Mouse (Mus musculus) kidney, adult 2 months (tissue): Measurements from ENCODE around the gene Srxn1. TPM values are rescaled to one million over a fixed set of nuclear protein-coding genes. Genes with fewer than 3 reads are reported as not detected.

Source experiments
- DNase-seq: peaks from one replicate; pipeline ENCODE4 v3.0.0; 2021
- H3K27ac ChIP-seq: fragments of 200-500 bp; 2 replicates; pipeline ENCODE4 v1.5.1; 2012; ENCODE audit warnings: low read depth, low read length, control low read depth, inconsistent platforms; ENCODE audit not compliant: insufficient read depth
- H3K27me3 ChIP-seq: fragments of 200-500 bp; replicated peaks from 2 replicates; pipeline ENCODE4 v1.6.1; 2012; ENCODE audit warnings: mild to moderate bottlenecking, moderate library complexity, low read length, inconsistent platforms; ENCODE audit not compliant: control insufficient read depth, insufficient read depth
- H3K36me3 ChIP-seq: fragments of 200-500 bp; 2 replicates; pipeline ENCODE4 v1.6.1; 2012; ENCODE audit warnings: mild to moderate bottlenecking, moderate library complexity, low read length, inconsistent platforms; ENCODE audit not compliant: control insufficient read depth, insufficient read depth
- H3K4me1 ChIP-seq: fragments of 200-500 bp; 2 replicates; pipeline ENCODE4 v1.6.1; 2011; ENCODE audit warnings: low read length; ENCODE audit not compliant: control insufficient read depth, insufficient read depth
- H3K4me3 ChIP-seq: fragments of 200-500 bp; 2 replicates; pipeline ENCODE4 v1.5.1; 2011; ENCODE audit warnings: mild to moderate bottlenecking, low read depth, low read length, control low read depth; ENCODE audit not compliant: insufficient read depth
- CTCF ChIP-seq: fragments of 200-500 bp; conservative IDR thresholded peaks from 2 replicates; pipeline ENCODE4 v1.5.1; 2011; ENCODE audit warnings: low read depth, mild to moderate bottlenecking, control low read depth, low read length, moderate library complexity, mixed read lengths; ENCODE audit not compliant: insufficient read depth, insufficient read length
- POLR2A ChIP-seq: fragments of 200-500 bp; IDR thresholded peaks from one replicate; pipeline ENCODE4 v1.6.1; 2011; ENCODE audit warnings: low read depth, low read length, control low read depth
- WGBS: fragments of 180-500 bp; shearing (Covaris S2); methylation state at CpG from one replicate; pipeline ENCODE4 v1.1.7; 2018; 5-methylcytosine and 5-hydroxymethylcytosine counted together
- polyA plus RNA-seq: library from polyadenylated mRNA; depleted of rRNA; stranded (reverse); fragments of >200 nt; gene quantifications from 2 replicates; pipeline ENCODE4 v1.2.3, GENCODE M21; 2012

Gene Srxn1
- polyA plus RNA-seq, 1 experiment, result 113 TPM

DNA sequence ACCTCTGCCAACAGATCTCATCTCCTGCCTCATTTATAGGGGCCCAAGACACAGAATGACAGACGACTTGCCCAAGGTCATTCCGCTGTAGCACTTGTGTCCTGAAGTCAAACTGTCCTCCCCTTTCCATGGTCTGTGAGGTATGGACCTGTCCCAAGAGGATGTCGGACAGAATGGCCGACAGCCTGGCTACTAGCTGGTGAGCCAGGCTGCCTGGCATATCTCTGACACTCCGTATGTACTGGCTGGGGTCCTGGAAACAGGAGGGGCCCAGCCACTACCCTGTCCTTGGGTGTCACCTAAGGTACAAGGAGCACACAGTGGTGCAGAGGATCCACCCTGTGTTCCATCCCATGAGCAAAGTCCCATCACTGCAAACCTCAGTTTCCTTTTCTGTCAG is 14.8 kb upstream of the Srxn1 start:
- no peaks in the 10 kb centered on the region; the same call in 1 of the 2 replicates for H3K27me3 ChIP-seq

DNA sequence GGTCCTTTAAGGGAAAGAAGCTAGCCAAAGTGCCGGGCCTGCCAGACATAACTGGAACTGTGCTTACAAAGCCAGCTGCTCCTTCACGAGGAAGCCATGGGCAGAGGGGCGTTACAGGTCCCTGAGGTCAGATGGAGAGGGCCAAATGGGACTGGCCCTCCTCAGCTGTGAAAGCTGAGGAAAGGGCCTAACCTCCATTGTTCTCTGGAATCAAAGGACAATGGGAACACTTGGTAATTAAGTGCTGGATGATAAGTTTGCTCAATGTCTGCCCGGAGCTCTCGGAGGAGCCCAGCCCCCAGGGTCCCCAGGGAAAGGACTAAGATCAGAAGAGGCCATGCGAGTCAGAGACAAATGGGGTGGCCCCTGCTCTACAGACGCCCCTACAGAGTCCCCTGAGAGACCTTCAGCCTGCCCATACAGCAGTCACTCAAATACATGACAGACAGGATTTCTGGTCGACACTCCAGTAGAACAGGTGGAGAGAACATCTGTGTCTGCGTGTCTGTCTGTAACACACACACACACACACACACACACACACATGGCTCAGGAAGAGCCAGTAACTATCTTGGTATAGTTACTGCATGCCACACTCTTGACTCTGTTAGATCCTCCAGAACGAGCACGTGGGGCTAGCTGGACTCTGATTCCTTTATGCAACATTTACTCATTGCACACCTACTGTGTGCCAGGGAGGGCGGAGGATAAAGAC is 13.8 kb upstream of the Srxn1 start:
- no peaks in the 10 kb centered on the region for H3K36me3 ChIP-seq
- H3K4me3 ChIP-seq, result no peak overlapping the region
- no peaks in the 10 kb centered on the region; the same call in 1 of the 2 replicates for H3K27me3 ChIP-seq
- no peaks in the 10 kb centered on the region for H3K4me1 ChIP-seq
- TF ChIP-seq CTCF, result no peak
- no peak for TF ChIP-seq POLR2A
- 32% methylated on average over 12 of the region's 12 CpGs for WGBS
- DNase-seq, result no peak
- no peak overlapping the region for H3K27ac ChIP-seq

More for the DNA sequence above, 14.8 kb upstream of the Srxn1 start:
- H3K36me3 ChIP-seq, result no peaks in the 10 kb centered on the region
- no peaks in the 10 kb centered on the region for H3K4me1 ChIP-seq
- H3K27ac ChIP-seq, result no peak overlapping the region
- TF ChIP-seq POLR2A (no peak), CTCF (no peak)
- no peak overlapping the region for H3K4me3 ChIP-seq
- WGBS, result 79% methylated on average over 5 of the region's 5 CpGs
- DNase-seq, result no peak

DNA sequence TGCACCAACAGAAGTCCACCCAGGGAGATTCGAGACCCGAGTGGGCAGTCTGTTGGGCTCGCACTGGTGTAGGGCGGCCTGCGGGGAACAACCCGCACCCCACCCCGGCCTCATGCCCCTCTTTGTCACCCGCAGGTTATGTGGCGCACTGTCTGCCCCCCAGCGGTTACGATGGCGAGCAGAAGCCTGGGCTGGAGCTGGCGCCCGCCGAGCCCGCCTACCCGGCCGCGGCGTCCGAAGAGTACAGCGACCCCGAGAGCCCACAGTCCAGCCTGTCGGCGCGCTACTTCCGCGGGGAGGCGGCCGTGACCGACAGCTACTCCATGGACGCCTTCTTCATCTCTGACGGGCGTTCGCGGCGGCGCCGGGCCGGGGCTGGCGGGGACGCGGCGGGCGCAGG is 12.4 kb upstream of the Srxn1 start:
- no peak overlapping the region for H3K4me3 ChIP-seq
- TF ChIP-seq POLR2A, result no peak
- TF ChIP-seq CTCF, result no peak
- H3K4me1 ChIP-seq, result no peaks in the 10 kb centered on the region
- H3K27ac ChIP-seq, result no peak overlapping the region
- no peaks in the 10 kb centered on the region for H3K36me3 ChIP-seq
- WGBS, result 3% methylated on average over 41 of the region's 45 CpGs
- no peak for DNase-seq
- H3K27me3 ChIP-seq, result no peaks in the 10 kb centered on the region; the same call in 1 of the 2 replicates

DNA sequence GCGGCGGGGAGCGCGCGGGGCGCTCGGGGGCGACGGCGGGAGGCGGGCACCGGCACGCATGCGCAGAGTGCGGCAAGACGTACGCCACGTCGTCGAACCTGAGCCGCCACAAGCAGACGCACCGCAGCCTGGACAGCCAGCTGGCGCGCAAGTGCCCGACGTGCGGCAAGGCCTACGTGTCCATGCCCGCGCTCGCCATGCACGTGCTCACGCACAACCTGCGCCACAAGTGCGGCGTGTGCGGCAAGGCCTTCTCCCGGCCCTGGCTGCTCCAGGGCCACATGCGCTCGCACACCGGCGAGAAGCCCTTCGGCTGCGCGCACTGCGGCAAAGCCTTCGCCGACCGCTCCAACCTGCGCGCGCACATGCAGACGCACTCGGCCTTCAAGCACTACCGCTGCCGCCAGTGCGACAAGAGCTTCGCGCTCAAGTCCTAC is 11.9 kb upstream of the Srxn1 start:
- no peak for DNase-seq
- no peaks in the 10 kb centered on the region; the same call in 1 of the 2 replicates for H3K27me3 ChIP-seq
- WGBS, result 2% methylated on average over 52 of the region's 60 CpGs

DNA sequence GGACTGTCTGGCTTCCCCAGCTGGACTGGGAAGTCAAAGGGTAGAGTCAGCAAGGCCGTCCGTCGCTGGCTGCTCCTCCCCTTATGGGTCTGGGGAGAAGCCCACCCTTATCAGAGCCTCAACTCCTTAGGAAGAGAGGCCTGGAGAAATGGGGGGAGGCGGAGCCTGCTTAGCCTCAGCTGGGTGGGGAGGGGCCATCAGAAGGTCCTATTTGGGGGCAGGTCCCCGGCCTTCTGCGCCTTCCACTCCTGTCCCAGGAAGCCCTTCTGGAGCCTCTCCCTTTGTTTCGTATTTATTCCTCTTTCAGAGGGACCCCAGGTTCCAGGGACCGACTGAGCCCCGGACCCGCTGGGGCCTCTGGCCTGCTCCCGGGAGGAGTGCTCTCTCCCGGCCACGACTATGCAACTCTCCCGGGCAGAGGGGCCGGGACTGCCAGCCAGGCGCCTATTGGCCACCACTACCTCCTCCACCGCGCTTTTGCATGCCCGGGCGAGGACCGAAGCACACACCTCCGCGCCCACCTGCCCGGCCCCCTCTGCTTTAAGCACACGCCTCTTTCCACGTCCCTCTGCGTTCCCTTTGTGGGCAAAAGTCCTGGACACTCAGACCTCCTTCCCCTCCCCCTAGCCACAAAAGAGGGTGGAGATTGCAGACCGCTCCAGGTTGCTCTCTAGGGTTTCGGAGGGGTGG is 10.3 kb upstream of the Srxn1 start:
- H3K4me1 ChIP-seq, result no peaks in the 10 kb centered on the region
- DNase-seq, result no peak
- H3K27ac ChIP-seq, result no peak overlapping the region
- no peak overlapping the region for H3K4me3 ChIP-seq
- TF ChIP-seq CTCF (no peak), POLR2A (no peak)
- H3K27me3 ChIP-seq, result no peaks in the 10 kb centered on the region; the same call in 1 of the 2 replicates
- 15% methylated on average over 29 of the region's 29 CpGs for WGBS
- no peaks in the 10 kb centered on the region for H3K36me3 ChIP-seq

More for the DNA sequence above, 11.9 kb upstream of the Srxn1 start:
- Histone ChIP-seq H3K4me1 (no peaks in the 10 kb centered on the region), H3K27ac (no peak overlapping the region), H3K4me3 (peak overlapping the region; percentile 45; the same call in 1 of the 2 replicates), H3K36me3 (no peaks in the 10 kb centered on the region)
- TF ChIP-seq CTCF (no peak), POLR2A (no peak)

DNA sequence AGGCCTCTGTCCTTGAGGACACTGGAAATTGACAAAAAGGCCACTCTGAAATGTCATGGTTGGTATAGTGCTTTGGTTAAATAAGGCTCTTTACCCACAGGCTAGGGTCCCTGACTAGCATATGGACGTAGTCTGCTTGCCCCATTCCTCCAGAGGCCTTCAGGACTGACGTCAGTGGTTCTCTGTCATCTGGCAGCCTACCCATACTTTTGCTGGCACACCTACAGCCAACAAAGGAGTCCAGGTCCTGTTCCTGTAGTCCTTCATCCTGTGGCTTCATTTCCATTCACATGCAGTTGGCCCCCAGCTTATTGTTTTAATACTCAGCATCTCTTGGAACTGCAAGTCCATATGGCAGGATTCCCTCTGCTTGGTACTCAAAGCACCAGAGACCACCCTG is 8.4 kb upstream of the Srxn1 start:
- H3K27ac ChIP-seq, result no peak overlapping the region

DNA sequence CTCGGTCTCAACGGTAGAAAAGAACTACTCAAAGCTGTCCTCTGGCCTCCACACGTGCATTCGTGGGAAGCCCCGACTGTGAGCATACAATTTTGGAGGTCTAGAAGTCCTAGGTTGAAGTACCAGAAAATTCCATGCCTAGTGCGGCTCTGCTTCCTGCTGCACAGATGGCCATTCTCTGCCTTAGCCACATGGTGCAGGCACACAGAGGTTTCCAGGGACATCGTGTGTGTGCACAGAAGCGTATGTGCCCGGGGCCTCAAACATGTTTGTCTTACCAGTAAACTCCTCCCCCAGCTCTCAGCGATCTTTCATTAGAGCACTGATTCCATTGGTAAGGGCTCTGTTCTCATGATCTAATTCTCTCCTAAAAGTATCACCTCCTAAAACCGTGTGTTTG is 7.4 kb upstream of the Srxn1 start:
- no peaks in the 10 kb centered on the region for H3K4me1 ChIP-seq
- TF ChIP-seq POLR2A (no peak), CTCF (no peak)
- WGBS, result 72% methylated on average over 11 of the region's 11 CpGs
- no peak for DNase-seq
- no peaks in the 10 kb centered on the region; the same call in 1 of the 2 replicates for H3K27me3 ChIP-seq
- no peak overlapping the region for H3K27ac ChIP-seq
- H3K4me3 ChIP-seq, result no peak overlapping the region
- no peaks in the 10 kb centered on the region for H3K36me3 ChIP-seq

More for the DNA sequence above, 8.4 kb upstream of the Srxn1 start:
- TF ChIP-seq POLR2A (no peak), CTCF (no peak)
- 85% methylated on average over 2 of the region's 2 CpGs for WGBS
- Histone ChIP-seq H3K27me3 (no peaks in the 10 kb centered on the region; the same call in 1 of the 2 replicates), H3K36me3 (no peaks in the 10 kb centered on the region), H3K4me3 (no peak overlapping the region), H3K4me1 (no peaks in the 10 kb centered on the region)
- DNase-seq, result no peak

DNA sequence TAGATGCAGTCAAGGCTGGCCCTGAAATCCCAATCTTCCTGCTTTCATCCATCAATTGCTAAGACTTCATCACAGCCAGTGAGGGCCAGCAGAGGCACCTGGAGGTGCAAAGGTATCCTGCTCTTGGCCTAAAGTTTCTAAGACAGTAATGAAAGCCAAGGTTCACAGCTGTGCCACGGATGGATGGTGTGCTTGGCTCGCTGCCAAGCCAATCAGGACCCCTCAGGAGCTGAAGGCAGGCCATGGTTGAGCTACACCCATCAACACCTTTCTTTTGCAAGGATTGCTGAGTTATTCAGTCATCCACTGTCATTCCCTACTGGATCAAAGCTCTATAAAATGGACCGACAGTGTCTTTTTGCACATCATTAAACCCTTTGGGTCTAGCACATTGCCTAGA is 5.8 kb upstream of the Srxn1 start:
- 28% methylated on average over 3 of the region's 3 CpGs for WGBS
- peak; percentile 33 for DNase-seq
- no peak for TF ChIP-seq POLR2A
- no peak overlapping the region for H3K4me3 ChIP-seq
- H3K27me3 ChIP-seq, result no peaks in the 10 kb centered on the region; the same call in 1 of the 2 replicates
- no peaks in the 10 kb centered on the region for H3K36me3 ChIP-seq
- H3K4me1 ChIP-seq, result peaks cover under 1% of the 10 kb centered on the region; the same call in 1 of the 2 replicates
- no peak overlapping the region for H3K27ac ChIP-seq
